Mouse (Mus musculus) cerebellum, postnatal 10 days (tissue): ENCODE results near the gene Ror2.
A peak's percentile ranks its signal among the peaks of the same experiment; 100 is the strongest.
"Not testable (repeated sequence)": the region's sequence is repeated elsewhere in the genome, so short reads cannot be mapped to it uniquely, and the experiment has no call there.

ENCODE experiments used
- DNase-seq, 2 experiments: peaks; one replicate each; pipeline ENCODE4 v3.0.0; 2021; ENCODE audit warnings: mixed read lengths in 2 of 2

The Ror2 gene

DNA sequence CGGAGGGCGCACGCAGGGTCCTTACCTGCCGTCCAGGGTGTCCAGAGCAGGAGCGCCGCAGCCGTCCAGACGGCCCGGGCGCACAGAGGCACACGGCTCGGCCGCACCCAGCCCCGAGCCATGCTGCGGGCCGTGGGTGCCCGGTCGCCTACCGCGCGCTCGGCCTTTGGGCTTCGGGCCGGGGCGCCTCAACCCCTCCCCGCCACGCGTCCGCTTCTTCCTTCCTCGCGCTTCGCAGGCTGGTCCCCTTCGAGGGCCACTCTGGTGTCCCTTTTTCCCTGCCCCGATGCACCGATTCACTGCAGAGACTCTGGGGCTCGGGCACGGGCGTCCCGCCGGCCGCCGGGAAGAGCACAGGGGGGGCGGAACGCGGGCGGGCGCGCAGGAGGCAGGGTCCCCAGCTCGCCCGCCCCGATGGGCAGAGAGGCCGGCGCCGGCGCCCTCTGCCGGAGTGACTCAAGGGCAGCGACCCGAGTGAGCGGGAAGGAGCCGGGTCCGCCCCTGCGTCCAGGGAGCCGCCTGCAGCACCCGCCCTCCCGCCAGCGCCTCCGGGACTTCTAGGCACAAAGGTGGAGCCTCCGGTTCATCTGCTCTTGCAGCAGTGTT, at the start of gene Ror2:
Gene Ror2, minus strand, starts transcription at position 369 of the 606 bp plus-strand sequence.
- DNase-seq, result peak; percentile 74 to 79

- no peak for DNase-seq
These were observed 47.8 kb upstream of the Ror2 start for GRCm38 (mm10) chr13:53333769-53334168.

DNA sequence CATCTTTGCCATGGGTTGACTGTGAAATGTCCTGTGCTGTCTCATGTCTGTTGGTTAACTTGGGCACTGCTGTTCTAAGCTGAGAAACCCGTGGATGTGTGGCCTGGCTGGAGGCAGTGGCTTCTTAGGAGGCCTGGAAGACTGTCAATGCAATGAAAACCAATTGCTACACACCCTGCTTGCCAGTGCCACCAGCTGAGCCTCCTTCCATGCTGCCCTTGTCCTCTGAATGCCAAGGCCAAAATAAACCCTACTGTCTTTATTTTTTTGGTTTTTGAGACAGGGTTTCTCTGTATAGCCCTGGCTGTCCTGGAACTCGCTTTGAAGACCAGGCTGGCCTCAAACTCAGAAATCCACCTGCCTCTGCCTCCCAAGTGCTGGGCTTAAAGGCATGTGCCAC, 44.3 kb upstream of the Ror2 start:
- DNase-seq, result no peak

GRCm38 (mm10) chr13:53325531-53325930, 39.6 kb upstream of the Ror2 start:
- no peak for DNase-seq

DNA sequence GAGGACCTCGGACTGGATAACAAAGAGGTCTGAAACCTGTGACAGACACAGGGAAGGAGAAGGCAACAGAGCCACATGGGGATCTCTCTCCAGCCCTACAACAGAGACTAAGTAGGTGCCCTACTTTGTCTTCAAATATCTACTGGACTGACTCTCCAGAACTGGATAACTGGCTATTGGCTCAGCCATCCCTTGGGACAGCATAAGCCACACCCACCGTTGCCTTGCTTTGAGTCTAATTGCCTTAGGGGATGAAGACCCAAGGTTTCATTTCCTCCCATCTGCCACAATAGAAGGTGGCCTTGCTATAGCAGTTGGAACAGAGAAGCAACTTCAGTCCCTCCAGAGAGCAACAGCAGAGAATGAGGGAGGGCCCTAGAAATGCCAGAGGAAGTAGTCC, 37.7 kb upstream of the Ror2 start:
- DNase-seq, result no peak

- DNase-seq, result no peak
These were observed 35.0 kb upstream of the Ror2 start for GRCm38 (mm10) chr13:53320899-53321298.

DNA sequence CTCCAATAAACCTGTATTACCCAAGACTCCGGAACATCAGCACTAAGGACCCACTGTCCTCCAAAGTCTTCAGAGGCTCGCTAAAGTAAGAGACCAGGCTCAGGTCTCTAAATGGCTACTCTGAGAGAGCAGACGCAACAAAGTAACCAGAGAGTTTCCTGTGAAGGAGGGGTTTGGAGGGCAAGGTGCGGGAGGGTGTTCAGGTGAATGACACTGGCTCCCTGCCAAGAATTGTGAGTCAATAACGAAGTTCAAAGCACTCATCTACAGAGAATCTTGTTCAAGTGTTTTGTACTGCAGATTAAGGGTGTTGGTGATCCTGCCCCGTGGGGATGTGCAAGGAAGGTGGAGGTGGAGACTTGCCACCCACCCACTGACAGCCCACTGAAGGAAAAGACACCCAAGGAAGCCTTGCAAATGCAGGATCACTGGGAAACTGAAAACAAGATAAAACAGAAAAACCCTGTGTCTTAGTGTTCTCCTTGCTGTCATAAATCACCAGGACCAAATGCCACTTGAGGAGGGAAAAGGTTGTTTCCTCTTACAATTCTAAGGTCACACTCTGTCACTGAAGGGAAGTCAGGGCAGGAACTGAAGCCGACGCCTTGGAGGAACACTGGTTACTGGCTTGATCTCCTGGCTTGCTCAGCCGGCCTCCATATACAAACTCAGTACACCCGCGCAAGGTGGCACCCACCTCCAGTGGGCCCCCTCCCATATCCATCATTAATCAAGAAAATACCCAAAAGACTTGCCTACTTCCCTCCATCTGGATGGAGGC, 30.8 kb upstream of the Ror2 start:
- no peak for DNase-seq

DNA sequence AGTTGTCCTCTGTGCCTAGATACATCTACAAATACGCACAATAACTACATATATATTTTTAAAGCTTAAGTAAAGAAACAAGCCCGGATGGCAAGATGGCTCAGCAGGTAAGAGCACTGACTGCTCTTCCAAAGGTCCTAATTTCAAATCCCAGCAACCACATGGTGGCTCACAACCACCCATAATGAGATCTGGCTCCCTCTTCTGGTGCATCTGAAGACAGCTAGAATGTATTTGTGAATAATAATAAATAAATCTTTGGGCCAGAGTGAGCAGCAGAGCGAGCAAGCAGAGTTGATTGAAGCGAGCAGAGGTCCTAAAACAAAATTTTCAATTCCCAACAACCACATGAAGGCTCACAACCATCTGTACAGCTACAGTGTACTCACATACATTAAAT, 29.8 kb upstream of the Ror2 start:
- DNase-seq, result not testable (repeated sequence)

DNA sequence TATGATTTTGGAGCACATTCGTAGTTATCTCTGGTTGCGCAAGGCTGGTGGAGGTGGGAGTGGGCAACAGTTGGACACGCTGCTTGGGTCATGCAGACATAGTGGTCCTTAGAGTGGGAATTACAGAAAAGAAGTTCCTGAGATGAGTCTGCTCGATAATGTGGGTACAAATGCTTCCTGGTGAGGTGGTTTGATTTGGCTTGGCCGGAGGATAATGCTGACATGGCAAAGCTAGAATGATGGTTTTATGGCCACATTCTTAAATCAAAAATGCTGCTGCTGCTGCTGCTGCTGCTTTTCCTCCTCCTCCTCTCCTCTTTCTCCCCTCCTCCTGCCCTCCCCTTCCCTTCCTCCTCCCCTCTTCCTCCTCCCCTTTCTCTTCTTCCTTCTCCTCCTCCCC, 24.5 kb upstream of the Ror2 start:
- no peak for DNase-seq

- DNase-seq, result peak; percentile 56 to 58
These were observed 23.8 kb upstream of the Ror2 start for GRCm38 (mm10) chr13:53309661-53310160.

- peak; percentile 25 to 39 for DNase-seq
These were observed 23.2 kb upstream of the Ror2 start for GRCm38 (mm10) chr13:53309148-53309547.

- DNase-seq, result no peak
These were observed 20.9 kb upstream of the Ror2 start for GRCm38 (mm10) chr13:53306836-53307235.

DNA sequence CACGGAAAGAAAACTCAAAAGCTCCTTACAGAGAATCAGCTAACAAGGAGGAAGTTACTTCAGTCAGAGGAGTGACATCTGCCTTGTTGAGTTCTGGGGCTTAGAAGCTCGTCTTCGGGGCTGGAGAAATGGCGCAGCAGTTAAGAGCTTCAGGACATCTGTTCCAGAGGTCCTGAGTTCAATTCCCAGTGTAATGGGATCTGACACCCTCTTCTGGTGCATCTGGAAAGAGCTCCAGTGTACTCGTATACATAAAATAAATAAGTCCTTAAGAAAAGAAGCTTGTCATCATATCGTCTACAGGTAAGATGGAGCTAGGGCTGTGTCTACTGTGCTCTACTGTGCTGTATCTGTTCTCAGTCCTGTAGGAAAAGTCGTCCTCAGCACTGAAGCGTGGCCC, 19.3 kb upstream of the Ror2 start:
- no peak for DNase-seq

- no peak for DNase-seq
These were observed 16.8 kb upstream of the Ror2 start for GRCm38 (mm10) chr13:53302688-53303087.

GRCm38 (mm10) chr13:53293065-53293464, 7.1 kb upstream of the Ror2 start:
- no peak for DNase-seq

- DNase-seq, result no peak
These were observed 6.3 kb upstream of the Ror2 start for GRCm38 (mm10) chr13:53292244-53292643.

DNA sequence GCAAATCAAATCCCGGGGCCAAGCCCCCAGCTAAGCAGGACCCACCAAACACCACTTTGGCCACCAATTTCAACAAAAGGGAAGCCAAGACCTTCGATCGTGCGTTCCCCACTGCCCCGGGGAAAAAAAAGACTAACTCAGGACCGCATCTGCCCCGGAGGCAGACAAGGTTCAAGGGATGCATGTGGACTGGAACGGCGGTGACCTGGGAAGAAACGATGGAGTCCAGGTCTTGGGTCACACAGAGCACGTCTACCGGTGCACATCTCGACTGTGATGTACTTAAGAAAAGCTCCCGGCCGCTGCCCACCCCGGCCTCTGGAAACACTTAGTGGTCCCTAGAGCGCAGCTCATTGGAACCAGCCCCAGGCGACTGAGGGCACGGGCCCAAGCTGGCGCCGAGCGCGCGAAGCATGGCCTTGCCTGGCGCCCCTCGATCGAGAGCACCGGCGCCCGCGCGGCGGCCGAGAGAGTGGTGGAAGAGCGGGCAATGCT, 616 bp downstream of the Ror2 start:
- peak; percentile 72 to 76 for DNase-seq

GRCm38 (mm10) chr13:53284740-53285191, 1.2 kb downstream of the Ror2 start:
- peak; percentile 26 to 47 for DNase-seq

- DNase-seq, result no peak
These were observed 4.1 kb downstream of the Ror2 start for GRCm38 (mm10) chr13:53281604-53282396.

DNA sequence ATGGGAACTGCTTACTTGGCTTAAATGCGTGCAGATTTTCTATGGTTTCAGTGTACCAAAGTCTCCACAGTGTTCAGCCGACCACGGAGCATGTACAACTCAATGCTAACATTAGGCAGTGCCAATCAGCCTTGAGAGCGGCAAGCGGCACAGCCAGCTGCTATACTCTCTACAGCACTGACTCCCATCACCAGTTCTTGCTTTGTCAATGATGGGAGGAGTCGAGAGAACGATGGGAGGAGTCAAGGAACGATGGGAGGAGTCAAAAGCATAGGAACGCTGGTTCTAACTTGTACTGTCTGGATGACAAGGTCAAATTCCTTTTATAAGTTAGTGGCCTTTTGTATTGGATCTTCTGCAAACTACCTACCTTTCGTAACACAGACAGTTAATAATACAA, 7.0 kb downstream of the Ror2 start:
- no peak for DNase-seq

DNA sequence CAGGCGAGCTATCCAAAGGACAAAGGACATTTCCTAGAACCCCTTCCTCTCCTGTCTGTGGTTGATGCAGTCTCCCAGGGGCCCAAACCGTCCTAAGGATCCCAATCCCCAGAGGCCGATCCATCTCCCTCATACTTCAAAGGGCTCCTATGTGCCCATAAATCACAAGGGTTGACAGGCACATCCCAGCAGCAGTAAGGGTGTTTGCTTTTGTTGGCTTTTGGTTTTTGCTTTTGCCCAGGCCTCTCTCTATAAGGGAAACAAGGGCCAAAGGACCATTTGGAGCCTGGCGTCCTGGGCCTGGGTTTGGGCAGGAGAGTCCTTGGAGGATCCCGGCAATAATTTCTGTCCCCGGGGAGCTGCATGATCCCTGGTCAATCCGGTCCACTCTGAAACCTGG, 9.5 kb downstream of the Ror2 start:
- DNase-seq, result no peak

DNA sequence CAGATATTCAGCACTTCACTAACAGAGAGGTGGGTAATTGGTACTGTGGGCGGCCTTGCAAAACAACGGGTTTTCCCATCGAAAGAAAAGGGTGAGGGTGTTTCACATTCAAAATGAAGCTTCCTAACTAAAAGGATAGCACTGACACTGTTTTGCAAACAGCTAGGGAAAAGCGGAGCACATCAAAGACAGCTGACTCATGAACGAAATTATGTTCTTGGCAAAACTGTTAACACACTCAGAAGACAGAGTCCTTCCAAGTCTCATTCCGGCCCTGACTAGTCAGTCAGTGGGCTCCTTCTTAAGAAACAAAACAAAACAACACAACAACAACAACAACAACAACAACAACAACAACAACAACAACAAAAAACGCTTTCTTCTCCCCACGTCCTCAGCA, 10.1 kb downstream of the Ror2 start:
- DNase-seq, result no peak

GRCm38 (mm10) chr13:53274771-53275170, 11.2 kb downstream of the Ror2 start:
- no peak for DNase-seq
